Mouse (Mus musculus) splenic B cell, adult 2 months (primary cell): Measurements from ENCODE around the gene Stk38l.
"Not testable (repeated sequence)": the region's sequence is repeated elsewhere in the genome, so short reads cannot be mapped to it uniquely, and the experiment has no call there.

Source experiments
- DNase-seq: peaks from one replicate; pipeline ENCODE4 v3.0.0-alpha.2; 2011; ENCODE audit warnings: low read depth, low spot score
- H3K27me3 ChIP-seq: 2 replicates; pipeline ENCODE4 v1.6.1; 2012; ENCODE audit warnings: mild to moderate bottlenecking, low read length, moderate library complexity, mixed read lengths; ENCODE audit not compliant: control insufficient read depth, poor library complexity, insufficient read depth, severe bottlenecking
- H3K36me3 ChIP-seq: 2 replicates; pipeline ENCODE4 v1.6.1; 2012; ENCODE audit warnings: mild to moderate bottlenecking, low read length, moderate library complexity, mixed read lengths; ENCODE audit not compliant: control insufficient read depth, poor library complexity, insufficient read depth, severe bottlenecking

Gene Stk38l

GRCm38 (mm10) chr6:146775864-146776263 is 51.1 kb downstream of the Stk38l start:
- DNase-seq, H3K36me3 ChIP-seq, H3K27me3 ChIP-seq: not testable (repeated sequence)

DNA sequence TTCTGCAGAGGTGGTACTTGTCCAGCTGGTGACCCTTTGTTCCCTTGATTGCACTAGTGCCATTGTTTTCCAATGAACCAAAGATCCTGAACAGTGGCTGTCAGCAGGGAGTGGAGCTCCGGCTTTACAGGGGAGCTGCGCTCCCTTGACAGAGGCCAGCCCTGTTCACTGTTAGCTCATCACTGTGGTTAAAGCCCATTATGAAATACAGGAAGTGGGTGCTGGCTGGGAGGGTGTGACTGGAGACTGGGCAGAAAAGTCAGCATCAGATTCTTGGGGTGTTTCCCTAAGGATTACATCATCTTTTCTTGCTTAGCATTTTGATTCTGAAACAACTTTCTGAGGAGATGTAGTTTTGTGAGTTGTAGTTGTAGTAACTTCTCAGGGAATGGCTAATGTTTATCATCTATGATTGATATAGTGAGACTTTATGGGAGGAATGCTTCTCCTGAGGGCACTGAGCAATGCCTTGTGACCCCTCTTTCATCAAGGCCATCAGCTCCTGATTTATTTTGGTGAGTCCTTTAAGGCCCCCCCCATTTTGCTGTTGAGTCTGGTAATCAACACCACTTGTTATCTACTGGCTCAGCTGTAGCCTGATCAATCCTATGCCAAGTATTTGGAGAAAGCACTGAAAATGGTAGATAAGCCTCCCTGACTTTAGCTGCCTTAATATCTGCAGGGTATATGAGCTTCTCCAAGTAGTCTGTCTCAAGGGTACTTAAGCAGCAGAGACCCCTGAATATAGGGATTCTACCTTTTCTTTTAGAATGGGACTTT is 52.0 kb downstream of the Stk38l start:
- Histone ChIP-seq H3K36me3 (0 out of 2 replicates have a peak, but pooled peaks cover 2% of the 10 kb centered on the region), H3K27me3 (no peaks in the 10 kb centered on the region)
- DNase-seq, result peak; percentile 10

DNA sequence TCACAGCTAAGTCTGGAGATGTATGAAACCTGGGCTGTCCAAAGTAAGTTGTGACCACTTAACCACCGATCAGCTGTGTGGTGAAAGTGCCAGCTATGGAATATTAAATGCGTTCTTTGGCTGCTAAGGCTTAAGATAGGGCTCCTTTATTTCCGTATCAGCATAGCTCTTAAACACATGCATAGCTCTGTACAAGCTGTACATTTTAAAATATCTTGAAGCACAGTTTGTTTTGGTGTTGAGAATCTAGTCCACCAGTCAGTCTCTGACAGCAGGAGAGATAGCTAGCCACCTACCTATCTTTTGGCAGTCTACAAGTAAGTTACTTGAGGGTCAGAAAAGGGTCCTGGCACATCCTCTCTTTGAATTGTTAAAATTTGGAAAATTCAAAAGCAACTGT is 53.3 kb downstream of the Stk38l start:
- no peak for DNase-seq
- no peaks in the 10 kb centered on the region for H3K27me3 ChIP-seq
- H3K36me3 ChIP-seq, result no peaks in the 10 kb centered on the region

DNA sequence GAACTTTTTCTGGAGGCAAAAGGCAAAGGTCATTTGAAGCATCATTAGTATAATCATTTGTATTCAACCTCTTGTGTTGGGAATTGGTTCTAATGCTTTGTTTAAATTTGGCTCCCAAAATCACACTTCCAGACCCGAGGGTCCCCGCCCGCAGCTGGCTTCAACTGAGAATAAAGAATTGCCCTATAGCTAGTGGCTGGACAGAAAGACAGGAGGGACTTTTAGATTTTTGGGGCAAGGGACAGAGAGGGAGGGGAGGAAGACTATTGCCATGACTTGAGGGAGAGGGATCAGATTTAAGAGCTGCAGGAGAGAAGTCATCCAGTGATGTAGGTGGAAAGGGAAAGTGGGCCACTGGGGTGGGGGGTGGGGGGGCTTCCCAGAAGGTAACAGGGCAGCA is 56.8 kb downstream of the Stk38l start:
- Histone ChIP-seq H3K27me3 (no peaks in the 10 kb centered on the region), H3K36me3 (no peaks in the 10 kb centered on the region)
- no peak for DNase-seq

DNA sequence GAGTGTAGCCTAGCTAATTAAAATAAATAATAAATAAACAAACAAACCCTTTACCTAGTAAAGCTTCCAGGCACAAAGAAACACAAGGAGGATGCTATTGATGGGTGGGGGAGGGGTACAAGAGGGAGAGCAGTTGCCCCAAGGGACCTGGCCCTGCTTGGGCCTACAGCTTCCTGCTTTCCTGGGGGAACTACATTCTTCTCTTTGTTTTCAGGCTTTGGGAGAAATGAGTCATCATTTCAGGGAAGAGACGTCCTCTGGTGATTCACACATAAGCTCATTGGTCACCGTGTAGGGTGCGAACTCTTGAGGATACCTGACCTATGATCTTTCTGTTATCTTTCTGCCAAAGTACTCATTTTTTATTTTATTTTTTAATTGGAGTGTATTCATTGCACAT is 68.7 kb downstream of the Stk38l start:
- no peak for DNase-seq
- H3K36me3 ChIP-seq, result no peaks in the 10 kb centered on the region

GRCm38 (mm10) chr6:146795166-146795923 is 70.5 kb downstream of the Stk38l start:
- no peak for DNase-seq
- Histone ChIP-seq H3K27me3 (no peaks in the 10 kb centered on the region), H3K36me3 (no peaks in the 10 kb centered on the region)

More for the DNA sequence above, 68.7 kb downstream of the Stk38l start:
- no peaks in the 10 kb centered on the region for H3K27me3 ChIP-seq

DNA sequence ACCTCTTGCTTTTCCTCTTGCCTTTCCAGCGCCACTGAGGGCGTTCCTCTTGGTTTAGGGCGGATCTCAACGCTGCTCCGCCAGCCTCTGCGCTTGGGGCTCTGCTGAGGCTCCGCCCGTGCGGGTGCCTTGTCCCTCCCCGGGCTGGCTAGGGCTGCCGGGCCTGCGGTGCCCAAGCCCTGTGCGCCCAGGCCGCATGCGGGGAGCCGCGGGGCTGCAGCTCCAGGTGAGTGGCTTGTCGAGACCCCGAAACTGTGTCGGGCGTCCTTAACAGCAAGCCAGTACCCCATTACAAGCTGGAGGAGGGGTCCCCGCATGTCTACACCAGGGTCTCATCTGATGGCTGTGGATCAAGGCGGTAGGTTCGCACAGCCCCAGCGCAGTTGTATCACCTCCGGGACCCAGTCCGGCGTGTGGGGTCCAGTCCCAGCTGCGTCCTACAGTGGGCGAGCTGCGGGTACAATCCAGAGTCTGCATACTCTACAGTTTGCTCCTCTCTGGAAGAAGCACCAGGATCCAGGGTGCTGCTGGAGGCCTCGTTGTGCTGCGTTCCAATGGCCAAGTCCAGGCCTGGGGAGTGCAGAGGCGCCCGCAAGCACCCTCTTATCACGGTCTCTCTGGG is 71.2 kb downstream of the Stk38l start, which contains the start of gene Arntl2:
TSS of gene Arntl2 (plus strand) at position 132 of the 622 bp plus-strand sequence.
- DNase-seq, result no peak
- H3K36me3 ChIP-seq, result no peaks in the 10 kb centered on the region
- no peaks in the 10 kb centered on the region for H3K27me3 ChIP-seq

DNA sequence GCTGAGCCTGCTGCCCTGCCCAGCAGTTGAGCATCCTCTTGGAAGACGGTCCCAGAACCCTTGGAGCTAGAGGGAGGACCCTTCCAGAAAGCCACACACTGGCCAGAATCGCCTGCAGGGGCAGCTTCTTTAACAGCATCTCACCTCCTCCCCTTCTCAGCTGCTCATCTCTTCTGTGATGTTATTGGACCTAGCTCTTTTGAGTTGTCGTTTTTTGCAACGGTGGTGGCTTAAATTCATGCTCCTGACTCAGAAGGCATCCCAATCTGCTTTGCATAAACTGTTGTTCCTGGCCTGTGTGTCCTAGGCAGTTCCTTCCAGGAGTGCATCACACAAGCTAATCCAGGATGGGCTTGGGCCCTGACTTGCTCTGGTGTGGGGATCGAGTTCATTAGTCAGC is 72.7 kb downstream of the Stk38l start:
- no peak for DNase-seq
- Histone ChIP-seq H3K36me3 (no peaks in the 10 kb centered on the region), H3K27me3 (no peaks in the 10 kb centered on the region)

GRCm38 (mm10) chr6:146809991-146810390 is 85.2 kb downstream of the Stk38l start:
- no peaks in the 10 kb centered on the region for H3K36me3 ChIP-seq
- no peaks in the 10 kb centered on the region for H3K27me3 ChIP-seq
- DNase-seq, result no peak

DNA sequence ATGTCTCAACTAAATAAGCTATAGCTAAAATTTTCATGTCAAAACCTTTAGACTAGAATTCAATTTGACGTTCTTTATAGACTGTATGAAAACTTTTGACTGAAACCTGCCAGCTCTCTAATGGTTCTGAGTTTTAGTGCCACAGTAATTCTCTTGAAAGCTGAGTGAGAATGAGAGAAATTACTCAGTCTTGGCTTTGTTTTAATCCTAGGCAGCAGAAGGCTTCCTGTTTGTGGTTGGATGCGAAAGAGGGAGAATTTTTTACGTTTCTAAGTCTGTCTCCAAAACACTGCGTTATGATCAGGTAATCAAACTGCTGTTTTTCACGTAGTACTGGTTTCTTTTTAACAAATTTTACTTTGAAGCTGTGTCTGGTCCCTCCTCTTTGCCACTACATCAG is 88.2 kb downstream of the Stk38l start:
- no peaks in the 10 kb centered on the region for H3K36me3 ChIP-seq
- DNase-seq, result no peak
- no peaks in the 10 kb centered on the region for H3K27me3 ChIP-seq

- DNase-seq, result no peak
- no peaks in the 10 kb centered on the region for H3K36me3 ChIP-seq
- H3K27me3 ChIP-seq, result no peaks in the 10 kb centered on the region
Measured at GRCm38 (mm10) chr6:146820177-146820965, 95.6 kb downstream of the Stk38l start.

DNA sequence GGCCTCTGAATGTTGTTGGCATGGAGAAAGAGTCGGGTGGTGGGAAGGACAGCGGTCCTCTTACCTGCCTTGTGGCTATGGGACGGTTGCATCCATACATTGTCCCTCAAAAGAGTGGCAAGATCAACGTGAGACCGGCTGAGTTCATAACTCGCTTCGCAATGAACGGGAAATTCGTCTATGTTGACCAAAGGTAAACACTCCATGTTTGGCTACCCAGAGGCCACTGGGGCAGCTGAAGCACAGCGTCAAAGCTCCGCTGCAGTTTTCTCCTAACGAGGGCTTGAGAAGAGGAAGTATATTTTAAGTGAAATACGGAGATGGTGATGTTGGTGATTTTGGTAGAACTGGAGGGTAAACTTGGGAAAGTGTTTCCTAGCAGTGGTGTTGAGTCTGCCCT is 97.2 kb downstream of the Stk38l start:
- H3K27me3 ChIP-seq, result no peaks in the 10 kb centered on the region
- no peaks in the 10 kb centered on the region for H3K36me3 ChIP-seq
- no peak for DNase-seq

GRCm38 (mm10) chr6:146824727-146825486 is 100.1 kb downstream of the Stk38l start:
- H3K36me3 ChIP-seq, result no peaks in the 10 kb centered on the region
- H3K27me3 ChIP-seq, result no peaks in the 10 kb centered on the region
- peak; percentile 62 for DNase-seq

GRCm38 (mm10) chr6:146825487-146825773 is 100.6 kb downstream of the Stk38l start:
- DNase-seq, result no peak
- no peaks in the 10 kb centered on the region for H3K27me3 ChIP-seq
- no peaks in the 10 kb centered on the region for H3K36me3 ChIP-seq
